Mouse (Mus musculus) ES-E14 (cell line): ENCODE measurements at regions not wholly inside any gene's neighbourhood (a gene's known extent, or its start where the extent isn't known, plus 50 kb on each side); places are given as distances from the start of the nearest gene placed in this dataset.

Source experiments
- CHD2 ChIP-seq: IDR thresholded peaks from 2 replicates; pipeline ENCODE4 v1.6.1; 2014; ENCODE audit warnings: mild to moderate bottlenecking, low read depth, low read length, inconsistent platforms
- HCFC1 ChIP-seq: IDR thresholded peaks from 2 replicates; pipeline ENCODE4 v1.6.1; 2012; ENCODE audit warnings: low read length, inconsistent platforms, borderline replicate concordance; ENCODE audit not compliant: insufficient read depth
- ZC3H11A ChIP-seq: IDR thresholded peaks from 2 replicates; pipeline ENCODE4 v1.6.1; 2012; ENCODE audit warnings: low read depth, mild to moderate bottlenecking, inconsistent platforms, low read length, borderline replicate concordance
- ZNF384 ChIP-seq: IDR thresholded peaks from 2 replicates; pipeline ENCODE4 v1.6.1; 2012; ENCODE audit warnings: low read depth, low read length, inconsistent platforms

GRCm38 (mm10) chr15:51139507-51139906 lies 2745.2 kb upstream of the Gm7489 start:
- TF ChIP-seq ZNF384 = no peak
- no peak for TF ChIP-seq HCFC1
- TF ChIP-seq ZC3H11A = no peak
- no peak for TF ChIP-seq CHD2
